ENCODE assay signal across 8 mouse cellular contexts in genomic region chr12:8547357-8547756, GRCm38 (mm10). TPM values are rescaled to one million over a fixed set of nuclear protein-coding genes. Genes with fewer than 3 reads are reported as not detected.
DNase-seq lines count a peak whose midpoint lies in the region; ATAC-seq and TF ChIP-seq lines count a peak whose summit lies in the region.

No protein-coding gene starts in this region.

- H3K9me3 ChIP-seq in hindbrain, embryonic 11.5 days (ENCODE audit: control insufficient read depth, low read length): no peaks in the 10 kb centered on the region
- H3K9me3 ChIP-seq in lung, postnatal 0 days (ENCODE audit: low read length): no peaks in the 10 kb centered on the region

- peak; percentile 60 for DNase-seq in MEL-GATA-1-ER (ENCODE audit: extremely low read depth, low read depth)
- peak; percentile 53 to 54 for DNase-seq in cerebellum, adult 18-20 months
- DNase-seq in hindbrain, embryonic 11.5 days (ENCODE audit: low spot score): peak; percentile 83
- DNase-seq in layer of hippocampus, adult 9-10 months (ENCODE audit: low spot score): peak; percentile 33
- DNase-seq in lung, postnatal 0 days (ENCODE audit: low spot score): peak; percentile 94
- DNase-seq in ovary, adult 18-20 months (ENCODE audit: low spot score): peak; percentile 47
- DNase-seq in thymus, postnatal 0 days (ENCODE audit: low spot score): peak; percentile 87

- H3K9ac ChIP-seq in hindbrain, embryonic 11.5 days (ENCODE audit: low read depth, low read length): no peak overlapping the region
- no peak overlapping the region for H3K9ac ChIP-seq in lung, postnatal 0 days (replicated peaks; ENCODE audit: low read depth)

- peak; percentile 100 for TF ChIP-seq CTCF in lung, postnatal 0 days (IDR thresholded peaks at IDR 0.05)

- H3K27me3 ChIP-seq in hindbrain, embryonic 11.5 days (ENCODE audit: control insufficient read depth, insufficient read depth, low read length): no peaks in the 10 kb centered on the region
- no peaks in the 10 kb centered on the region for H3K27me3 ChIP-seq in lung, postnatal 0 days (replicated peaks; ENCODE audit: insufficient read depth, low read length)

- no peaks in the 10 kb centered on the region for H3K4me1 ChIP-seq in hindbrain, embryonic 11.5 days (replicated peaks; ENCODE audit: control insufficient read depth, insufficient read depth, low read length)
- H3K4me1 ChIP-seq in lung, postnatal 0 days (ENCODE audit: insufficient read depth, low read depth, low read length): no peaks in the 10 kb centered on the region

- H3K4me2 ChIP-seq in hindbrain, embryonic 11.5 days (replicated peaks; ENCODE audit: low read depth, low read length): no peak overlapping the region
- H3K4me2 ChIP-seq in lung, postnatal 0 days (replicated peaks; ENCODE audit: low read depth, low read length): no peak overlapping the region

- H3K27ac ChIP-seq in hindbrain, embryonic 11.5 days (ENCODE audit: low read depth, low read length): no peak overlapping the region
- no peak overlapping the region for H3K27ac ChIP-seq in lung, postnatal 0 days (ENCODE audit: low read length)

- H3K36me3 ChIP-seq in hindbrain, embryonic 11.5 days (ENCODE audit: control insufficient read depth, insufficient read depth, low read length): no peaks in the 10 kb centered on the region
- no peaks in the 10 kb centered on the region for H3K36me3 ChIP-seq in lung, postnatal 0 days (ENCODE audit: insufficient read depth, low read length)

- no peak overlapping the region for H3K4me3 ChIP-seq in hindbrain, embryonic 11.5 days (ENCODE audit: low read depth, low read length)
- no peak overlapping the region for H3K4me3 ChIP-seq in lung, postnatal 0 days (ENCODE audit: low read depth, low read length)

- 18% methylated on average over 11 of the region's 11 CpGs for WGBS in hindbrain, embryonic 11.5 days
- 19% methylated on average over 11 of the region's 11 CpGs for WGBS in lung, postnatal 0 days

- no peak for TF ChIP-seq EP300 in lung, postnatal 0 days (IDR thresholded peaks at IDR 0.05)

- peak; percentile 93 for ATAC-seq in frontal cortex, adult (ENCODE audit: low TSS enrichment)
- ATAC-seq in hindbrain, embryonic 11.5 days (ENCODE audit: low FRiP score): peak; percentile 40; the same call in 1 of the 2 replicates
- ATAC-seq in lung, postnatal 0 days: peak; percentile 87

RNA-seq across cellular contexts. Expression of gene Rhob, which starts 47.5 kb away (rescaled TPM):
- 64.4 and 65.9 TPM in 2 replicates for polyA plus RNA-seq in hindbrain, embryonic 11.5 days (2014; fragmentation: Nextera tagmentation; extraction: Ambion mirVana)
- polyA plus RNA-seq in lung, postnatal 0 days (2015; fragmentation: Nextera tagmentation; extraction: Ambion mirVana): 77.6 and 77.9 TPM in 2 replicates
- 16.6 and 18.4 TPM in 2 replicates for polyA plus RNA-seq in thymus, postnatal 0 days (2015; fragmentation: Nextera tagmentation; extraction: Ambion mirVana)

RNA-seq across cellular contexts. Expression of gene Slc7a15, which starts 51.5 kb away (rescaled TPM):
- not detected in 2 replicates for polyA plus RNA-seq in hindbrain, embryonic 11.5 days (2014; fragmentation: Nextera tagmentation; extraction: Ambion mirVana)
- polyA plus RNA-seq in lung, postnatal 0 days (2015; fragmentation: Nextera tagmentation; extraction: Ambion mirVana): not detected in 2 replicates
- polyA plus RNA-seq in thymus, postnatal 0 days (2015; fragmentation: Nextera tagmentation; extraction: Ambion mirVana): 0.14 and 0.17 TPM in 2 replicates

Comparison
In these comparisons a context has a peak if more than half of its experiments do, and no peak if none do; other contexts are left out.
1. DNase-seq: peak in every context shown above with its lines; median percentile 94 in lung, postnatal 0 days; 87 in thymus, postnatal 0 days; 83 in hindbrain, embryonic 11.5 days; 60 in MEL-GATA-1-ER; 54 in cerebellum, adult 18-20 months; 47 in ovary, adult 18-20 months; 33 in layer of hippocampus, adult 9-10 months.
2. ATAC-seq: peak in every context shown above with its lines; median percentile 93 in frontal cortex, adult; 87 in lung, postnatal 0 days; 40 in hindbrain, embryonic 11.5 days.